Mouse (Mus musculus): Measurements from ENCODE around the gene Etv1. TPM values are rescaled to one million over a fixed set of nuclear protein-coding genes. Genes with fewer than 3 reads are reported as not detected.
"Not testable (repeated sequence)": the region's sequence is repeated elsewhere in the genome, so short reads cannot be mapped to it uniquely, and the experiment has no call there.

Etv1 gene
- polyA plus RNA-seq, 2 experiments, result 10.6 to 22.1 TPM

DNA sequence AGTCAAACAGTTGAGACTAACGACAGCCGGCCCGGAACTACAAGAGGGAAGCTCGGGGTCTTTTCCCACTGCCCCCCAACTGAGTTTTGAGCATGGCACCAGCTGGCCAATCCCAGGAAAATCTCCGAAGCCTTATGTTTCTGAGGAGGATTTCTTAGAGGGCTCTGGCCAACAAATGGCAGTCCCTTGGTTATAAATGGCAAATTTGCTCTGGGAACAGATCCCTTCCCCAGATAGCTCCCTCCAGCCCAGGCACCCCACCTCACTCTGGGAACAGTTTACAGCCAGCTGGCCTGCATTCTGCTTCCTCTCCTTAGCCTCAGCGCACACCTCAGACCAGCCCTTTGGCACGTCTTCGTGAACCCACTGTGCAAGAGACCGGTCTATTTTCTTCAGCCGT is 53.8 kb downstream of the Etv1 start:
- no peak overlapping the region for H3K27ac ChIP-seq (replicated peaks; ENCODE audit: low read depth, low read length)
- no peak overlapping the region for H3K4me3 ChIP-seq (replicated peaks; ENCODE audit: low read length)
- no peak for ATAC-seq (ENCODE audit: low FRiP score, low read depth)
- no peak for TF ChIP-seq POLR2A (IDR thresholded peaks at IDR 0.05; ENCODE audit: borderline replicate concordance, extremely low read depth, insufficient read depth, insufficient read length)
- H3K9ac ChIP-seq (ENCODE audit: low read depth, low read length, severe bottlenecking), result no peak overlapping the region
- no peak overlapping the region for H3K4me2 ChIP-seq (replicated peaks; ENCODE audit: low read depth, low read length, severe bottlenecking)
- H3K9me3 ChIP-seq (ENCODE audit: control insufficient read depth, low read length), result no peaks in the 10 kb centered on the region
- DNase-seq (ENCODE audit: low spot score), result no peak
- no peaks in the 10 kb centered on the region for H3K27me3 ChIP-seq (ENCODE audit: control insufficient read depth, insufficient read depth, low read length)
- 0 out of 2 replicates have a peak, but pooled peaks cover 4% of the 10 kb centered on the region for H3K36me3 ChIP-seq (ENCODE audit: control insufficient read depth, insufficient read depth, low read length)
- 83% methylated on average over 10 of the region's 10 CpGs for WGBS
- 0 out of 2 replicates have a peak, but pooled peaks cover 4% of the 10 kb centered on the region for H3K4me1 ChIP-seq (ENCODE audit: control insufficient read depth, insufficient read depth, low read length)

DNA sequence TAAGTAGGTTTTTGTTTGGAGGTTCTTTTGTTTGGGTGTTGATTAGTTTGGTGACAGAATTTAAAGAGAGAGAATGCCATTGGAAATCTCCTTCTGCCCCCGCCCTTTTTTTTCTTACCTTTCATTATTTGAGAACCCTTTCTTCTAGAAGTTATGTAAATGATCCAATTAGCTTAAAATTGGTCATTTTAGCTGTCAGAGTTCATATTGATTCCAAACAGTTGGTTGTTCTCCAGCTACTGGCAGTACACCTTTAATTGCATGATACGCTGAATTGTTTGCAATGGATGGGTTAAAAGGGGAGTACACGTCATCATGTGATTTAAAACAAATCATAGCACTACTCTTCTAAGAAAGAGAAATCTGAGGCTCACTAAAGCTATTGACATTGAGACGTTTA is 55.4 kb downstream of the Etv1 start:
- H3K27me3 ChIP-seq (ENCODE audit: control insufficient read depth, insufficient read depth, low read length), result no peaks in the 10 kb centered on the region
- no peak for TF ChIP-seq POLR2A (IDR thresholded peaks at IDR 0.05; ENCODE audit: borderline replicate concordance, extremely low read depth, insufficient read depth, insufficient read length)
- no peaks in the 10 kb centered on the region for H3K9me3 ChIP-seq (ENCODE audit: control insufficient read depth, low read length)
- H3K4me3 ChIP-seq (replicated peaks; ENCODE audit: low read length), result no peak overlapping the region
- no peak overlapping the region for H3K27ac ChIP-seq (replicated peaks; ENCODE audit: low read depth, low read length)
- WGBS, result 82% methylated on average over 4 of the region's 4 CpGs
- no peak overlapping the region for H3K4me2 ChIP-seq (replicated peaks; ENCODE audit: low read depth, low read length, severe bottlenecking)
- ATAC-seq (ENCODE audit: low FRiP score, low read depth), result no peak
- no peak for DNase-seq (ENCODE audit: low spot score)
- H3K9ac ChIP-seq (ENCODE audit: low read depth, low read length, severe bottlenecking), result no peak overlapping the region
- H3K4me1 ChIP-seq (ENCODE audit: control insufficient read depth, insufficient read depth, low read length), result 0 out of 2 replicates have a peak, but pooled peaks cover 4% of the 10 kb centered on the region
- H3K36me3 ChIP-seq (ENCODE audit: control insufficient read depth, insufficient read depth, low read length), result 0 out of 2 replicates have a peak, but pooled peaks cover 4% of the 10 kb centered on the region

DNA sequence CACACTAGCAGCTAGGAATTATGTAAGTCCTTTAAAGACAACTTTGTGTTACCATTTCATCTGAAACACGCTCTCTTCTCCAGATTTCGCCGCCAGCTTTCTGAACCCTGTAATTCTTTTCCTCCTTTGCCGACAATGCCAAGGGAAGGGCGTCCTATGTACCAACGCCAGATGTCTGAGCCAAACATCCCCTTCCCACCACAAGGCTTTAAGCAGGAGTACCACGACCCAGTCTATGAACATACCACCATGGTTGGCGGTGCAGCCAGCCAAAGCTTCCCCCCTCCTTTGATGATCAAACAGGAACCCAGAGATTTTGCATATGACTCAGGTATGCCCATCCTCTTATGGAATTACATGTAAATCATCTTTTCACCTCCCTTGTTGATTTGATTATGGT is 55.8 kb downstream of the Etv1 start:
- WGBS, result 91% methylated on average over 6 of the region's 8 CpGs
- ATAC-seq (ENCODE audit: low FRiP score, low read depth); H3K9me3 ChIP-seq (ENCODE audit: control insufficient read depth, low read length); H3K36me3 ChIP-seq (ENCODE audit: control insufficient read depth, insufficient read depth, low read length); H3K4me2 ChIP-seq (replicated peaks; ENCODE audit: low read depth, low read length, severe bottlenecking); H3K9ac ChIP-seq (ENCODE audit: low read depth, low read length, severe bottlenecking); DNase-seq (ENCODE audit: low spot score); H3K27ac ChIP-seq (replicated peaks; ENCODE audit: low read depth, low read length); H3K4me3 ChIP-seq (replicated peaks; ENCODE audit: low read length); H3K4me1 ChIP-seq (ENCODE audit: control insufficient read depth, insufficient read depth, low read length); H3K27me3 ChIP-seq (ENCODE audit: control insufficient read depth, insufficient read depth, low read length): not testable (repeated sequence)

DNA sequence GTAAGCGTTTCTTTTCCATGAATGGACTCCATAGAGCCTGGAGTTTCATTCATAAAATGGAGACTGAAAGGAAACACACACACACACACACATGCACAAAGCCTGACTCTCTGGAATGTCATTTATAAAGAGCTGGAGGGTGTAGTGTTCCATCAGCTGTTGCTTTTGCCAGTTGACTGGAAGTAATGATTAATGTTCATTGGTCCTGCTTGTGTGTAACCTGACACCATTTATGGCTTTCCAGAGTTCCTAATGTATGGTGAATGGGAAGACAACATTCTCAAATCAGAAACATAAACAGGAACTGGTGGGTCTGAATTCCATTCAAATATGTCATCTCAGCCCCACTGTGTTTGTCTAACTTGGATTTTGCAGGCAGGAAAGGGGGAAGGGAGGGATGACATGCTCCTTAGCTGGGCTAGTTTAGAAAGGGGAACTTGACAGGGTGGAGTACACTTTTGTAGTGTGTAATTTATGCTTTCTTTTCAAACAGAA is 64.7 kb downstream of the Etv1 start:
- peak; percentile 96 for ATAC-seq (ENCODE audit: low FRiP score, low read depth)
- no peak overlapping the region for H3K4me2 ChIP-seq (replicated peaks; ENCODE audit: low read depth, low read length, severe bottlenecking)
- no peaks in the 10 kb centered on the region for H3K36me3 ChIP-seq (ENCODE audit: control insufficient read depth, insufficient read depth, low read length)
- no peak for TF ChIP-seq POLR2A (IDR thresholded peaks at IDR 0.05; ENCODE audit: borderline replicate concordance, extremely low read depth, insufficient read depth, insufficient read length)
- H3K27me3 ChIP-seq (ENCODE audit: control insufficient read depth, insufficient read depth, low read length), result no peaks in the 10 kb centered on the region
- no peak overlapping the region for H3K4me3 ChIP-seq (replicated peaks; ENCODE audit: low read length)
- no peaks in the 10 kb centered on the region for H3K9me3 ChIP-seq (ENCODE audit: control insufficient read depth, low read length)
- peak; percentile 85 for DNase-seq (ENCODE audit: low spot score)
- H3K4me1 ChIP-seq (ENCODE audit: control insufficient read depth, insufficient read depth, low read length), result peaks cover 8% of the 10 kb centered on the region
- H3K27ac ChIP-seq (replicated peaks; ENCODE audit: low read depth, low read length), result no peak overlapping the region
- H3K9ac ChIP-seq (ENCODE audit: low read depth, low read length, severe bottlenecking), result no peak overlapping the region
- 0% methylated on average over 1 of the region's 1 CpGs for WGBS

DNA sequence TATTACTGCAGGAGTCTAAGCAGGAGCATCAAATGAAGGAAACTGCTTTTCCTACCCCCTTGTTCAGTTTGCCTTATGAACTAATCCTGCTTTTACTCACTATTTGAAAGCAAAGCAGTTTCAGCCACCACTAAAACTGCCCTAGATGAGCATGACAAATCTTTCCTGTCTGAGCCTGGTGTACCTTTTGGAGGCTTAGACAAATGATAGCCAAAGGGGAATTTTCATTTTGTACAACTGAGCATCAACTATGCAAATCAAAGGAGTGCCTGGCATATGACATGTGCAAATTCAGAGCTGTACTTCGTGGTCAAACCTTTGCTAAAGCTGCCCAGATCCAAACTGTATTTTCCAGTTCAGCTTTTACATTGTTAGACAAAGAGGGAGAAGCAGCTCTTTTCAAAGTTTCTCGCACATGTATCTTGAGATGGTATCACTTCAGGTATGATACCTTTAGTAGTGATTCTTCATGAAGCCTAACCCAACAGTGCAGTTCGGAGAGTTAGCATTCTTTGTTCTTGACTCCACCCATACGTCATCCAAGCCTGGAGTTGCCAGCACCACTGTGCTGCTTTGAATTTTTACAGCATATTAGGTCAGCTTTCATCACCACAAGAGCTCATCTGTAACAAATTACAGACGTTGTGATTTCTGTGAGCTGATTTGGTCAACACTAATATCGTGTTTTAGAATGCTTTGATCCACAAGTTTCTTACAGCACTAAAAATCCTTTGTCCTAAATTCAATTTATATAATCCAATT is 68.5 kb downstream of the Etv1 start:
- Histone ChIP-seq H3K27me3 (ENCODE audit: control insufficient read depth, insufficient read depth, low read length) (no peaks in the 10 kb centered on the region), H3K4me3 (replicated peaks; ENCODE audit: low read length) (no peak overlapping the region), H3K36me3 (ENCODE audit: control insufficient read depth, insufficient read depth, low read length) (no peaks in the 10 kb centered on the region), H3K4me1 (ENCODE audit: control insufficient read depth, insufficient read depth, low read length) (peaks cover 14% of the 10 kb centered on the region), H3K9ac (ENCODE audit: low read depth, low read length, severe bottlenecking) (no peak overlapping the region), H3K27ac (replicated peaks; ENCODE audit: low read depth, low read length) (no peak overlapping the region), H3K4me2 (replicated peaks; ENCODE audit: low read depth, low read length, severe bottlenecking) (no peak overlapping the region), H3K9me3 (ENCODE audit: control insufficient read depth, low read length) (no peaks in the 10 kb centered on the region)
- 32% methylated on average over 6 of the region's 6 CpGs for WGBS
- no peak for TF ChIP-seq POLR2A (IDR thresholded peaks at IDR 0.05; ENCODE audit: borderline replicate concordance, extremely low read depth, insufficient read depth, insufficient read length)
- ATAC-seq (ENCODE audit: low FRiP score, low read depth), result no peak
- DNase-seq (ENCODE audit: low spot score), result no peak

All from limb, embryonic 14.5 days (tissue).